Mouse (Mus musculus) heart, adult 18-20 months (tissue): ENCODE measurements around the gene Bcl9. TPM values are rescaled to one million over a fixed set of nuclear protein-coding genes. Genes with fewer than 3 reads are reported as not detected.

ENCODE experiments used
- DNase-seq, 2 experiments: peaks; one replicate each; pipeline ENCODE4 v3.0.0; 2021 to 2022; ENCODE audit warnings: mixed read lengths in 1 of 2
- total RNA-seq, 2 experiments: library from RNA; stranded (reverse); gene quantifications; 2 replicates each; pipeline ENCODE4 v1.2.3; 2021

The Bcl9 gene
- total RNA-seq, 2 experiments from 2014 or later = 14.2 to 17.9 TPM

DNA sequence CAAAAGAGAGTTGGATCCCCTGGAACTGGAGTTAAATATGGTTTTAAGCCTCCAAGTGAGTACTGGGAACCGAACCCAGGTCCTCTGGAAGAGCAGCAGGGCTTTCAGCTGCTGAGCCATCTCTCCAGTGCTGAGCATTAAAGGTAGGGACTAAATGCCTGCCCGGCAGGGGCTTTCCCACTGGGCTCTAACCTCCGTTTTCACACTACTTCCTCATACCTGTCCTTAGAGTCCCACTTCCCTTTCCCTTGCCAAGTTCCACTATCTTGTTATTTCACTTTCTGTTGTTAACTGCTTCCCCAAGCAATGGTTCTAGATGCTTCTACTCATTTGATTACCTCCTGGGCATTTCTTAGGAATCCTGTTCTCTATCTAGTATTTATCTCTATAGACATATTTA, 65.4 kb downstream of the Bcl9 start:
- DNase-seq = peak in 1 of 2 experiments; percentile 20

GRCm38 (mm10) chr3:97231857-97232256, 65.9 kb downstream of the Bcl9 start:
- no peak for DNase-seq

DNA sequence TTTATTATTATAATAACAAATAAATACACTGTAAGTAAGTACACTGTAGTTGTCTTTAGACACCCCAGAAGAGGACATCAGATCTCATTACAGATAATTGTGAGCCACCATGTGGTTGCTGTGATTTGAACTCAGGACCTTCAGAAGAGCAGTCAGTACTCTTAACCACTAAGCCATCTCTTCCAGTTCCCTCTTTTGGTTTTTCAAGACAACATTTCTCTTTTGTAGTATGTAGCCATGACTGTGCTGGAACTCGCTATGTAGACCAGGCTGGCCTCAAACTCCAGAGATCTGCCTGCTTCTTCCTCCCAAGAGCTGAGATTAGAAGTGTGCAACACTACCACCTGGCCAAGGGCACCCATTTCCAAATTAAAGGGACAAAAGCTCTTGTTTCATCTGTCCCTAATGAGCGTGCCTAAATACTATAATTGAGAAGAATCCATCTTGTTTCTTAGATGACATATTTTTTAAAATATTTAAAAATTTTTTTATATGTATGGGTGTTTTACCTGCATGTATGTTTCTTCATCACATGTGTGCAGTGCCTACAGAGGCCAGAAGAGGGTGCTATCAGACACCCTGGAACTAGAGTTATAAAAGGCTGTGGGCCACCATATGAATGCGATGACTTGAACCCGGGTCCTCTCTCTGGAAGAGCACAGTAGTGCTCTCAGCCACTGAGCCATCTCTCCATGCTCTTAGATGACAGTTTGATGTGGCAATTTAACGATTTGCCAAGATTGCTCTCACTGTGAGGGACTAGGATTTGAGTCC, 66.9 kb downstream of the Bcl9 start:
- DNase-seq = no peak

DNA sequence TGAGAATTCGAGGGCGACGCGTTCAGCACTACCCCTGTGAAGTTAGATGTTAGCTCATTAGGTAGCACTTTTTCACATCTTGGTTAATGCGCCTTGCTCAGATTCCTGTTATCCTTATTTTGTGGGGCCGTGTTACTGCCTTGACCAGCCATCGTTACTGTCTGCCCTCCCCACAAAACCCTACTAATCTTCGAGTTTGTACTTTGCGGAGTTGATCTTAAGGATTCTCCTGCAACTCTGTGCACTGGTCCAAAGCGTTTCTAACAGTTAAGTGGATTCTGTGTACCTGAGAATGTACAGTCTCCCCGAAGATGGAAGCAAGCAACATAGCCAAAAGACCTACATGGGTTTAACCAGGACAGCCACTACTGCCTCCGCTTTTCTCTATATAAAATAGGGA, 69.3 kb downstream of the Bcl9 start:
- DNase-seq = no peak

DNA sequence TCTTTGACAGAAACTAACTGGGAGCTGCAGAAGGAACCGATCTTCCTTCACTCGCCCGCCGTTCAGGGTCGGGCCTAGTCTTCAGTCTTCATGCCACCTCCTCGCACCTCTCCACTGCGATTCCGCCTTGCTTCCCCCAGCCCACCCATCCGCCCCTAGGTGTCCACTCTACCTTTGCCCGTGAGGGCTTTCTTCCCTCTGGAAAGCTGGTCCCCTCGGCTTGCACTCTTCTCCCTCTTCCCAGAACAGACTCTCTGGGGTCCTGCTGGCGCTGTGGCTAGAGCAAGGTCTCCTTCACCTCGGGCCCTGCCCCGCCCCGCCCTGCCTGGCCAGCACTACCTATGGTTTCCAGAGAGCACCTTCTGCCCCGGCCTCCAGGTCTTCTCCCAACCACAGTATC, 69.7 kb downstream of the Bcl9 start:
- DNase-seq = no peak

DNA sequence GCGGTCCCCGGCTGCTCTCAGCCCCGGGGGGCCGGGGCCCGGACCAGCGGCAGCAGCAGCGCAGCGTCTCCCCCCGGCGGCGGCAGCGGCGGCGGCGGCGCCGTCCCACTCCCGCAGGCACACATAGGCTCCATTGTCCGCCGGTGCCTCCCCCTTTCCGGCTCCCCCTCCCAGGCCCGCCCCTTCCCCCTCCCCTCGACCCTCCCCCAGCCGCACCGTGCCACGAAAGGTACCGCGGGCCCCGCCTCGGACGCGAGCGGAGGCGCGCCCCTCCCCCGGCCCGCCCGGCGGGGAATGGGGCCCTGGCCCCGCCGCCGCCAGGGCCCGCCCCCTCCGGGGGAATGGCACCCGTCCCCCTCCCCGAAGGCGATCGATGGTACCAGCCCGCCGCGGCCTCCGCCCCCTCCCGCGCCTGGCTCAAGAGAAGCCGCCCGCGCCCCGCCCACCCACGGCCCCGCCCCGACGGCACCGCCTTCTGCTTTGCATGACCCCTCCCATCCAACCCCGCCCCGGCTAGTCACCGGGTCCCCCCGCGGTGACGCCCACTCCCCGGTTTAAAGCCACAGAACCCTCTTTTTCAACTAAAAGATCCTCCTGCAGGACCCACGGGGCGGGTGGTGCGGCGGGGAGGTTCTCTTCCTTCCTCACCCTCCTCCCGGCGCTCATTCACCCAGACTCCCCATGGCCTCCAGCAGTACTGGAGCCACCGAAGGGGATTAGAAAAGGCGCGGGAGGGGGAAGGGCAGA, 70.3 kb downstream of the Bcl9 start:
- DNase-seq = peak; percentile 95 to 96

GRCm38 (mm10) chr3:97226719-97227118, 71.0 kb downstream of the Bcl9 start:
- DNase-seq = no peak

DNA sequence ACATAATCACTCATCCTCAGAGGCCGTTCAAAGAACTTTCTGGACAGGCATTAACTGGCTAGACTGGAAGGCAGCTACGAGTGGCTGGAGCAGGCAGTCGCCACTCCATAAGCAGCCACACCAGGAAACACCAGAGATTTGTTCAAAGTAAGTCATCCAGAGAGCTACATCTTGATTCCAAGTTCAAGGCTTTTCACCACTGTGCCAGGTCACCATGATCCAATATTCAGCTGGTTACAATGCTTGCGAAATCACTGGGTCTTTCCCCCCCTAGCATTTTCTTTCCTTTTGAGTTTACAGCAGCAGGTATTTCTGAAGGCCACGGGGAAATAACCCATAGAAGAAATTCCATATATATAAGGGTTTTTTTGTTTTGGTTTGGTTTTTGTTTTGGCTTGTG, 72.5 kb downstream of the Bcl9 start:
- no peak for DNase-seq

GRCm38 (mm10) chr3:97223261-97223660, 74.5 kb downstream of the Bcl9 start:
- DNase-seq = no peak

DNA sequence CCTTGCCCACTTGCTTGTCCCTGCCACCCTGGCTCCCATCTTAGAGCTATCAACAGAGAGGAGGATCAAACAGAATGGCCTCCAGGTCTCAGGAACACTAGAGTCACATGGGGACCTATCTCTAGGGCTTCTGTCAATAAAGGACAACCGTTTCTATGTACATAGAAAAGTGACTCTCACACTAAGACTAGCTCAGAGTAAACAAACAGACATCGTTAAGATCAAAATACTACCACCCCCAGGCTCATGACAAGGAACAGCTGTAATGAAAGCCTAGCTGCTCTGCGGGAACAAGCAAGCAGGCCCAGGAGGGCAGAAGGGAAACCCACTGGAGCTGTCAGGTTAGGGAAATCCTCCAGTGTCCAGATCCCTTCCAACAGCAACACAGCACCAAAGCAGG, 82.2 kb downstream of the Bcl9 start:
- DNase-seq = no peak

DNA sequence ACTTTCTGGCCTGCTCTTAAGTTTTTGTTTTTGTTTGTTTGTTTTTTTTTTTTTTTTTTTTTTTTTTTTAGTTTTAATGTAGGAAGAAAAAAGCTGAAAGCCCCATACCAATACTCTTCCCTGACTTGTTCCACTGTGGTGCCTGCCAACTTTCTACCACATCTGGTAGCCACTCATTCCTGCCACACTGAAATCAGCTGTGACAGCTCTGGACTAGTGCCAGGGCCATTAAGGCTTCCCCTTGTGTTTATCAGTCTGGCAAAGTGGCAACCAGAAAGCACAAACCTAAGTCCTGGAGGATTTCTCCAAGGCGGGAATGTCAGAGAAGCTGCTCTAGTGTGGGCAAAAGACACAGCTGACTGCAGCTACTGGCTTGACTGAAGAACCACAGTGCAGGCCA, 83.3 kb downstream of the Bcl9 start:
- peak; percentile 60 to 67 for DNase-seq

DNA sequence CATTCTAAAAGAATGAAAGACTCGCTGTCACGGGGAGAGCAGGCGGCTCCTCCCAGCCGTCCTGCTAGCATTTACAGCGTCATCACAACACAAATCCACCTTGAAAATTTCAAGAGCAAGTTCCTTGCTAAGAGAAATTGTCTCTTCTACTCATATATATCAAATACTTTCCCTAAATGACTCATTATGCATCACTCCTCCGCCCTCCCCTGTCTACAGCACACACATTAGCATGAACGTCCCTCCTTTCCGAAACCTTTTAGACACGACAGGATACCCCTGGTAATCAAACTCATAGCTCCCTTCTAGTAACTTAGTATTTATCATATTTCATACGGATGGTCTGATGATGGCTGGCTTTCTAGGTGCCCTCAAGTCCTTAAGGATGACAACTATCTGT, 83.8 kb downstream of the Bcl9 start:
- no peak for DNase-seq

DNA sequence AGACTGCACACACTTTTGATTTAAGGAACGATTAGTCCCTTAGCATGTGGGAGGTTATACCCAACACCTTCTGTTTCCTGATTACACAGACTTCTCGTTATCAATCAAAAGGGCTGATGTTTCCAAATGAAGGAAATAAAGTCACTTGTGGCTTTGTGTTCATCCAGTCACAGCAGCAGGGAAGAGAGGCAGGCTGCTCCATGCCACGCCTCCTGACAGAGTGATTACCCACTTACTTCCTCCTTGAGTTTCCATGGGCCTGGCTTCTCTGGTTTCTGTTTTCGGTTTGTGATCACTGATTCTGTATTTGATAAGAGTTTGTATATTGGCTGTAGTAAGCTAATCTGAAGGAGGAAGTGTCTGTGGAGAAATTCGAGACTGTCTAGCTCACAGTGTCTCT, 86.5 kb downstream of the Bcl9 start:
- DNase-seq = peak in 1 of 2 experiments; percentile 40

GRCm38 (mm10) chr3:97209351-97209750, 88.4 kb downstream of the Bcl9 start:
- DNase-seq = no peak

- no peak for DNase-seq
These were observed 91.2 kb downstream of the Bcl9 start for GRCm38 (mm10) chr3:97206521-97206920.

DNA sequence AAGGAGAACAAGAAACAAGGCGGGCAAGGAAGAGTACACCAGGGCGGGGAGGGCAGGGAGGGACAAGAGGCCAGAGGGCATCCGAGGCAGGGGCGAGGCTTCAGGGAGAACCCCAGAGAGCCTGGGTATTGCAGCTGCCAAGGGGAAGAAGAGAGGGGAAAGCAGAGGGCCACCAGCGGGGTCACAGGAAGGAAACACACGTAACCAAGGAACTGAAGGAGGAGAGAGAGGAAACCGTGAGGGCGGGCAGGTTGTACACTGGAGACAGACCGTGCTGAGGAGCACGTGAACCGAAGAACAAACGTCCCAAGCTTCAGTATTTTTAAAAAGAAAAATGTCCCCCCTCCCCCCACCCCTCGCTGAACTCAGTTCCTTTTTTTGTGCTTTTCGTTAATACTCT, 93.8 kb downstream of the Bcl9 start:
- DNase-seq = peak in 1 of 2 experiments; percentile 53

GRCm38 (mm10) chr3:97201943-97202342, 95.8 kb downstream of the Bcl9 start:
- DNase-seq = peak; percentile 70 to 83

DNA sequence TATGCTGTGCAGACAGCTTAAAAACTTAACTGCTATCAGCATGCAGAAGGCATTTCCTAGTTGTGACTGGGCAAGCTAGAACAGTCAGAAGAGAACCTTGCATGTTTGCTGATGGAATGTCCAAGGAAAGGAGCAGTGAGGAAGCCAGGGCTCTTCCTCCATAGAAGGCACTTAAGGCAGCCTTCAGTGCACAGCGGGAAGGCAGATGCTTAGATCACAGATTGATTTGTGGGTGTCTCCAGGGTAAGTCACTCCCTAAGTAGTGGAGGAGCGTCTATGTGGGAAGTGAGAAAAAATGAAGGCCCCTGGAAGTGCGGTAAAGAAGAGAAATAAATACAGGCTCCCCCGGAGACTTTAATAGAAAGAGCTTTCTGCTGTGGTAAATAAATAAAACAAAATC, 98.5 kb downstream of the Bcl9 start:
- DNase-seq = no peak

DNA sequence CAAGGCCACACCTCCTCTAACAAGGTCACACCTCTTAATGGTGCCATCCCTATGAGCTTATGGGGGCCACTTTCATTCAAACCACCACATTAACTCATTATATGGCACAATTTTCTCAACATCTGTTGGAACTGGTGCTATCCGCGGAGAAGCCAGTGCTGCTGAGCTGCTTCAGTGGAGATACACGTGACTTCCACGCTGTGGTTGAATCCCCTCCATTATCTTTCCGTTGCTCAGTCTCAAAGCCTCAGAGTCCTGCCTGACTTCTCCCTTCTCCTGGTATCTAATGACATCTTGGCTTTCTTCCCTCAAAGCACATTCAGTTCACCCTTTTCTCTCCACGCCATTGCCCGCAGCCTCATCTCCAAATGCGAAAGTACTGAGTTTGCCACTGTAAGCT, 101.1 kb downstream of the Bcl9 start:
- no peak for DNase-seq

DNA sequence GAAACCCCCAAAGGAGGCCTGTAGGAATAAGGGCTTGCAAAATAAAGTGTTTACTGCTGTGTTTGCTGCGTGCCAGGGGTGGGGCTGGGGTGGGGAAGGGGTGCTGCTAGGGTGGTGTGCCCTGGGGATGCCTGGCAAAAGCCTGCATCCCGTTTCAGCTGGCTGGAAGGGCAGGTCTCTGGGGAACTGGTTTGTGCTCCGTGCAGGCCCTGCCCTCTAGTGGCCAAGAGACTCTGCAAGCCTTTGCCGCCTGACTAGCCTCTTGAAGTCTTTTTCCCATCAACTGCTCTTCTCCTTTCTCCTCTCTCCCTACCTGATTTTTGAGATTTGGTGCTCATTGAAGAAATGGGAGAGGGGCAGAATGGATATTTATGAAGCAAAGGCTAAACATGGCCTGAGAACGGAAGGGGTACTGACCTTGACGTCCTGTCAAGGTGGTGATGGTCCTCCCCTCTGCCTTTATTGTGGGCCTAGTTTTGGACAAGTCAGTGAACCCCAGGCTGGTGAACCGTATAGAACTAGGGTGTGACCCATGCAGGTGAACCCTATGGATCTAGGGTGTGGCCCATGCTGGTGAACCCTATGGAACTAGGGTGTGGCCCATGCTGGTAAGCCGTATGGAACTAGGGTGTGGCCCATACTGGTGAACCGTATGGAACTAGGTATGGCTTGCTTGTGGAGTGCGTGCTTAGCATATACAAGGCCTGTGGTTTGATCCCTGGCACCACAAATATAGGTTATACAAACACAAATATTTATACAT, 112.4 kb downstream of the Bcl9 start:
- DNase-seq = peak; percentile 60 to 75

DNA sequence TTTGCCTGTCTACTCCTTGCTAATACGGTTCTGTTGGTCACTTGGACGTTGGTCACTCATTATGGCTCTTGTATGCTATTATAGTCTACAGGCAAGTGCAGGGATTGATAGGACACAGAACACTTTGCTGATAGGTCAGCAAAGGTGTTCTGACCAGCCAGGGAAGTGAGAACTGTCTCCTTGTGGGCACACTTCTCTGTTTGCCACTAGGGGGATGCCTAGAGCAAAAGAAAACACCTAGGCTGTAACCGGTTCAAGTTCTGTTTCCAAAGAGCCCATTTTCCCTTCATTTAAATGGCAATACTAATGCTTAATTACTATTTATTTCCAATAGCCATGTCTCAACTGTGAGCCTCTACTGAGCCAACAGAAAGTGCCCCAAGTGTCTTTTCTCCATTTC, 113.9 kb downstream of the Bcl9 start:
- DNase-seq = no peak

GRCm38 (mm10) chr3:97180527-97180926, 117.2 kb downstream of the Bcl9 start:
- no peak for DNase-seq

GRCm38 (mm10) chr3:97178885-97179284, 118.8 kb downstream of the Bcl9 start:
- no peak for DNase-seq
